Mouse (Mus musculus) Patski (cell line): Measurements from ENCODE around the gene Coro1b. TPM values are rescaled to one million over a fixed set of nuclear protein-coding genes. Genes with fewer than 3 reads are reported as not detected.

Source experiments
- ATAC-seq: fragments of 100-300 bp; one replicate; pipeline ENCODE4 v1.8.0; 2021
- CTCF ChIA-PET: fragments of 350-600 bp; sonication (Branson Sonifier 250); formaldehyde crosslinking; loops from one replicate; lab custom pipeline; 2022; ENCODE audit warnings: inconsistent platforms; lab: Charles Lee
- POLR2A ChIA-PET: fragments of 350-600 bp; sonication (Branson Sonifier 250); formaldehyde crosslinking; loops from one replicate; lab custom pipeline; 2022; ENCODE audit warnings: antibody characterized with exemption, inconsistent platforms; lab: Charles Lee
- DNase-seq: peaks from one replicate; pipeline ENCODE4 v3.0.0-alpha.2; 2011; ENCODE audit warnings: low read depth, low spot score
- H3K27me3 ChIP-seq: fragments of 371-371 bp; one replicate; pipeline ENCODE4 v1.5.1; 2021
- CTCF ChIP-seq: fragments of 100-300 bp; IDR thresholded peaks from one replicate; pipeline ENCODE4 v1.5.1; 2021
- in situ Hi-C: fragments of 300-500 bp; cut with MboI; formaldehyde crosslinking; loops from 3 replicates; pipeline ENCODE4 v1.11.1; 2018; ENCODE audit warnings: low pct_unique_long_range_greater_than_20kb, mixed read lengths
- polyA plus RNA-seq: library from polyadenylated mRNA; unstranded; gene quantifications from one replicate; pipeline ENCODE4 v1.2.3, GENCODE M21; 2021

Coro1b gene
- polyA plus RNA-seq, 1 experiment from 2014 or later, result 321 TPM

DNA sequence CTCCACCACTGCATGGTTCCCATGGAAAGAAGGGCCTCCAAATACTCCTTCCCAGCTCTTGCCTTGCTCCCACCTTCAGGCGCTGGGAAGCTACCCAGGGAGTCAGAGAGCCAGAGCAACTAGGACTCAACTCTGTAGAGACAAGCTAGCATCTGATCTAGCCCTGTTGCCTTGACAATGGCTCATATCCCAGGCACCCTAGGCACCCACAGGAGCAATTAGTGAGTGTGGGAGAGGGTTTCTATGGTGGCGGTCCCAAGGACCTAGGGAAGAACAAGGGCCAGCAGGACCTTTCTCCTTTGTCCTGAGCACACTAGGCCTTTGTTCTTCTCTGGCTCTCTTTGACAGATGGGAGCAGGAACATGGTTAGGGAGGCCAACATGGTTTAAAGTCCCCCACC is 35.3 kb downstream of the Coro1b start:
- no peaks in the 10 kb centered on the region for H3K27me3 ChIP-seq
- ChIA-PET POLR2A (interaction anchor here (0.6 to 1.5 kb wide), 2 partner anchors 14 to 65 kb away, joined by 3 read pairs; no protein-coding TSS in a partner anchor), CTCF (no interaction called here)
- in situ Hi-C loops, result no loop called here
- ATAC-seq (no peak), DNase-seq (no peak)
- TF ChIP-seq CTCF, result no peak

DNA sequence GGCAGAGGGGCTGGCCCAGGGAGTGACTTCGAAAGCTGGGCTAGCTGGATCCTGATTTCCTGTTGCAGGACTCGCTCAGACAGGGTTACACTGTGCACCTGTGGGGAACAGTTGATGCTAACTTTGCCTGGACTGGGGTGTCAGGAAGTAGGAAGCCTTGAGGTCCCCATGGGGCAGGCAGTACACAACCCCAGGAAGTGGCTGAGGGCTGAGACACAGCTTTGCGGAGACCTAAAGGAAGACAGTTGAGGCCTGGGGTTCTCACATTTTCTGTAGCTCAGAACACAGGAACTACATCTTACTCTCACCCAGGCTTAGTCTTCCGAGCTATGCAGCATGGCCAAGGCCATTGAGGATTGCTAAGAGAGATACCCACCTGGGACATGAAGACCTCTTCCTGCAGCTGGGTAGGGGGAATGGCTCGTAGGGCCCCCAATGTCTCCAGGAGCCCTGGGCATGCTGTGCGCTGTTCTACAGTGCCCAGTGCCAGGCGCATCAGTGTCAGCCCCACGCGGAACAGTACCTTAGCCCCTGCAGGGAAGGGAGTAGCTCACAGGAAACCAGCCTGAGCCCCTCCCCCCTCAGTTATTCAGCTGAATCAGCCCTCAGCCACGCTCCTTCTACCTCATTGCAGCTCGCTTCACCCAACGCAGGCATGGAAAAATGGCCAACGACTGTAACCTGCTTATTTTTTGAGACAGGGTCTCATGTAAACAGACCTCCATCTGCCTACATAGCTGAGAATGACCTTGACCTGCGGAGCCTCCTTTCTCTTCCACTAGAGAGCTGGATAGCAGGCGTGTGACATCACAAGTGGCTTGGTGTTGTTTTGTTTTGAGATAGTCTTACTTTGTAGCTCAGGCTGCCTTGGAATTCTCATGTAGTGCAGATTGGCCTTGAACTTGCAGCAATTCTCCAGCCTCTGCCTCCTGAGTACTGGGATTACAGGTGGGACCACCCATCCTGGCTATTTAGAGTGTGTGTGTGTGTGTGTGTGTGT is 36.9 kb downstream of the Coro1b start:
- ChIA-PET CTCF (interaction anchor here (1.1 kb wide), 1 partner anchor 10 kb away, joined by 3 read pairs; the partner anchor contains the start of gene Carns1), POLR2A (interaction anchor here (0.6 to 1.0 kb wide), 2 partner anchors 22 to 135 kb away, joined by 3 read pairs; partner anchors contain the start of gene Rps6kb2)
- ATAC-seq, result no peak
- DNase-seq, result no peak
- H3K27me3 ChIP-seq, result no peaks in the 10 kb centered on the region
- in situ Hi-C loops, result no loop called here
- no peak for TF ChIP-seq CTCF

DNA sequence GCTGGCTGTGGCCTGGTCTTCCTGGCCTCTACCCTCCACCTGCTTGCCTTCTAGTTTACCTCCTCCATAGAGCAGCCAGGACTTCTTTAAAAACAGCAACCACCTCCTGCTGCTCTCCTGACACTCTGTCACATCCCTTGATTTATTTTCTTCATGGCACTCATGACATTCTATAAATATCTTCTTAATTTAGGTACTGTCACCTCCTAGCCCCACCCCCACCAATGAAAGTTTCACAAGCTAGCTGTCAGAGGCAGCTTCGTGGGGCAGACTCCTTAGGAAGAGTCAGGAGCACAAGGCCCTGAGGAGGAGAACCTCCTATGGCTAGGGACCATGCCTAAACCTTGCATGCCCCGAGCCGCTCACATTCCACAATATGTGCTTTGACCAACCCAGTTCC is 38.9 kb downstream of the Coro1b start:
- TF ChIP-seq CTCF, result no peak
- H3K27me3 ChIP-seq, result no peaks in the 10 kb centered on the region
- in situ Hi-C loops, result no loop called here
- DNase-seq (no peak), ATAC-seq (no peak)
- ChIA-PET CTCF (interaction anchor here (1.2 to 1.7 kb wide), 2 partner anchors 9 to 17 kb away, joined by 4 read pairs; no protein-coding TSS in a partner anchor), POLR2A (no interaction called here)

DNA sequence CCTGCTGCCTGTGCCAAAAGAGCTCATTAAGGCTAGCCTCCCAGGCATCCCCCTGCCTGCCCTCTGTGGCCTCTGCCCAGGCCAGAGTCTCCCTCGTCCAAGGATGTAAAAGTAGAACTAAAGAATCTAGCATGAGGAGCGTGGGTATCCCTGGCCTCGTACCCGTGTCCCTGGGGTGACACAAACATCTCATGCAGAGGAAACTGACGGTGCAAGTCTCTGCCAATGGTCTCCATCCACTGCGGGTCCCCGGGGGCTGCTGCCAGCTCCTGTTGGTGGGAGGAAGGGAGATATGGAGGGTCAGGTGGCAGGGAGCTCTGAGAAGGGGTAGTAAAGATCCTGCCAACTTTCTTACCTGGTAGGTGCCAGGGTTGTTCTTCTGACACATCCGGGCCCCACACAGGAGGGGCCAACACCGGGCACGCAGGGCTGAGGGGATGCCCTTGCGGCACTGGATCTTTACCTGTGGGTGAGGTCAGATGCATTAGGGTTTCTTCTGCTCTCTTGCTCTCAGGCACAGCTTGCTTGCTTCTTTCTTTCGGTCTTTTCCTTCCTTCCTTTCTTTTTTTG is 40.7 kb downstream of the Coro1b start:
- no peaks in the 10 kb centered on the region for H3K27me3 ChIP-seq
- no peak for DNase-seq
- ChIA-PET POLR2A (interaction anchor here (1.3 kb wide), 1 partner anchor 10 kb away, joined by 3 read pairs; no protein-coding TSS in a partner anchor), CTCF (interaction anchor here (0.9 kb wide), 1 partner anchor 10 kb away, joined by 3 read pairs; no protein-coding TSS in a partner anchor)
- in situ Hi-C loops, result no loop called here
- ATAC-seq, result no peak
- TF ChIP-seq CTCF, result no peak

DNA sequence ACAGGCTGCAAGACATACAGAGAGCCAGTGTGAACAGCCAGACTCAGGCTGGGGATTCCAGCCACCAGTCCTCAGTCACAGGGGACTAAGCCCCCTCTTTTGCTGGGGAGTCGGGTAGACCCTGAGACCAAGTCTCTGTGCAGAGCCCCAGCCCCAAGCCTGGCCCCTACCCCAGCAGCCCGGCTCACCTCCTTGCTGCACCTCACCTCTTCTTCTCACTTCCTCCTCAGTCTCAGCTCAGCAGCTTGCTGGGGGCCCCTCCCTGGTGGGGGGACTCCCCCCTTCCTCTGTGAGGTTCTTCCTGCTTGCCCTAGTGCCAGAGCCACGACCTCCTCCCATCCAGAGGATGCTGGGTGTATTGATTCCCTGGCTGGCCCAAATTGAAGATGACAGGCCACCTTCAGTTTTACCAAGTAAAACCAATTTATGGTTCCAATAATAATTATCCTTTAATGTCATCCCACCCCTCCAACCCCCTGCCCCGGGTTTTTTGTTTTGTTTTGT is 42.5 kb downstream of the Coro1b start, which contains the start of gene Tbc1d10c:
Gene Tbc1d10c (minus strand): TSS at position 454 of the 504 bp plus-strand sequence.
- ChIA-PET POLR2A (interaction anchor here (0.6 to 2.0 kb wide), 2 partner anchors 21 to 157 kb away, joined by 4 to 22 read pairs; no protein-coding TSS in a partner anchor), CTCF (interaction anchor here (2.8 kb wide), 1 partner anchor 18 kb away, joined by 6 read pairs; no protein-coding TSS in a partner anchor)
- in situ Hi-C loops, result no loop called here
- DNase-seq (no peak), ATAC-seq (no peak)
- H3K27me3 ChIP-seq, result no peaks in the 10 kb centered on the region
- no peak for TF ChIP-seq CTCF

DNA sequence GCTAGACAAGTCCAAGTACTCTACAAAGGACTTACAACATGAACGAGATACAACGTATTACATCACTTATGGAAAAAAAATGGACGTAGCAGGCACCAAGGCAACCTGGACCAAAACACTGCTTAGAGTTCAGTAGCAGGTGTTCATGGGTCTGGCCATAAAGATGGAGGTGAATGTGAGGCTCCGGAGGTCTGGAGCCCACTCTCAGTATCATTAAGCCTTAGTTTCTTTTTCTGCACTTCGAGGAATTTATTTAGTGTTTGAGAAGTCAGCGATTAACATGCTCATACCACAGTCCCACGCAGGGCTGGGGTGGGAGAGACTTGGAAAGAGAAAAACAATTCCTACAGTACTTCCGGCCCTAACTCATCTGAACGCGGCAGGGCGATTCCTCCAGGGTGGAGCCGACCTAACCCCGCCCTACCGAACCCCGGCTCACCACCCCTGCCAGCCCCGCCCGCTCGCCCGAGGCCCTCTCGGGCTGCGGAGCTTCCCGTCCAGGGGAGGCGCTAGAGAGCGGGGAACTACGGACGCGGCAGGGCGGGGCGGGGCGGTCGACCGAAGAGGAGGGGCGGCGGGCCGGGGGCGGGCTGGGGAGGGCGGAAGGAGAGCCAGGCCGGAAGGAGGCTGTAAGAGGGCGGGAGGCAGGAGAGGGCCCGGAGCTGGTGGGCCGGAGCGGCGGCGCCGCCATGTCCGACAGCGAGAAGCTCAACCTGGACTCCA is 43.3 kb downstream of the Coro1b start, which contains the start of gene Ppp1ca:
Gene Ppp1ca (plus strand): TSS at position 538 of the 723 bp plus-strand sequence.
- TF ChIP-seq CTCF, result no peak
- ATAC-seq (peak; percentile 91), DNase-seq (peak; percentile 66)
- in situ Hi-C loops, result no loop called here
- ChIA-PET POLR2A (interaction anchor here (0.8 to 2.1 kb wide), 8 partner anchors 10 to 62 kb away, joined by 3 to 22 read pairs (median 6); partner anchors contain the start of genes AC109138.7, Clcf1 and Rad9a), CTCF (interaction anchor here (0.5 to 2.8 kb wide), 9 partner anchors 9 to 36 kb away, joined by 3 to 6 read pairs (median 3); no protein-coding TSS in a partner anchor)
- no peaks in the 10 kb centered on the region for H3K27me3 ChIP-seq

DNA sequence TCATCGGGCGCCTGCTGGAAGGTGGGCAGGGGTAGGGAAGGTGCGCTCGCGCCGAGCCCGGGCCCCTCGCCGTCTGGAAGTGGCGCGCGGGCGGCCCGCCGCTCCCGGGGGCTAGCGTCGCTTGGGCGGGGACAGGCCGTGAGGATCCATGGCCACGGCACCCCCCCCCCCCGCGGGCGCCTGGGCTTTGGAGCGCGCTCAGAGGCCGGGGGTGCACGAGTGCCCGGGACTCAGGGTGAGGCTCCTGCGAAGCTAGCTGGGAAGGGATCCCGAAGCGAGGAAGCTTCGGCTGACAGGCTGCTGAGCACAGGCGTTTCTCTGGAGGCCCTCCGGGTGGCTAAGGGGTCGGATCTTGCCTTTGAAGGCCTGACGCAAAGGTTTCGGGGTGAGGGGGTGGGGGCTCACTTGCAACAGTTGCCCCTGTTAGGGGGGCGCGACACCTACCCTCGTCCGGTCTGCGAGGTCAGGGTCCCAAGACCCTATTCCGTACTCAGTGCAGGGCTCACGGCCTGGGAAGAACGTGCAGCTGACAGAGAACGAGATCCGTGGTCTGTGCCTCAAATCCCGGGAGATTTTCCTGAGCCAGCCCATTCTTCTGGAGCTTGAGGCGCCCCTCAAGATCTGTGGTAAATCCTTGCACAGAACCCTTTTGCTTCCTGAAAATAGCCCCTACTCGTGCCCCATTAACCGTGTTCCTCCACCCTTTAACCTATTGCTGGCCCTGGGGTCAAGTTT is 44.0 kb downstream of the Coro1b start:
- ATAC-seq (no peak), DNase-seq (no peak)
- TF ChIP-seq CTCF, result no peak
- in situ Hi-C loops, result no loop called here
- ChIA-PET CTCF (interaction anchor here (0.7 to 2.8 kb wide), 8 partner anchors 8 to 36 kb away, joined by 3 to 6 read pairs (median 3); no protein-coding TSS in a partner anchor), POLR2A (interaction anchor here (0.7 to 2.1 kb wide), 9 partner anchors 9 to 350 kb away, joined by 3 to 22 read pairs (median 5); partner anchors contain the start of genes AC109138.7, Clcf1 and Rad9a)
- H3K27me3 ChIP-seq, result no peaks in the 10 kb centered on the region

DNA sequence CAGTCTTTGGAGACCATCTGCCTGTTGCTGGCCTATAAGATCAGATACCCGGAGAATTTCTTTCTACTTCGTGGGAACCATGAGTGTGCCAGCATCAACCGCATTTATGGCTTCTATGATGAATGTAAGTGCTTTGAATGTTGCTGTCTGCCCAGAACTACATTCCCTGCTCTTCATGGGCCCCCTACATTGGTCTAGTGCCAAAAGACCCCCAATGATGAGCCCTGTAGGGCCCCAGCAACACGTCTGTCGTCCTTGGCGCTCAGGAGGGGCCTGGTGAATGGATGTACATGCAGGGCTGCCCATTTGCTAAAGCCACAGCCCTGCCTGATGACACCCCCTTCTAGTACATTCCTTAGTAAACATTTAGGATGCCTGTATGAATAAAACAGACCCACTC is 44.7 kb downstream of the Coro1b start:
- CTCF ChIA-PET, result interaction anchor here (1.0 to 2.8 kb wide), 4 partner anchors 19 to 35 kb away, joined by 3 to 6 read pairs (median 4); no protein-coding TSS in a partner anchor
- no peaks in the 10 kb centered on the region for H3K27me3 ChIP-seq
- POLR2A ChIA-PET, result interaction anchor here (1.0 to 2.1 kb wide), 4 partner anchors 8 to 63 kb away, joined by 4 to 16 read pairs (median 6); partner anchors contain the start of genes AC109138.7, Clcf1 and Rad9a
- in situ Hi-C loops, result no loop called here
- ATAC-seq (no peak), DNase-seq (no peak)
- TF ChIP-seq CTCF, result no peak
